Mouse (Mus musculus): ENCODE measurements around the gene Slc34a1. TPM values are rescaled to one million over a fixed set of nuclear protein-coding genes. Genes with fewer than 3 reads are reported as not detected.

Slc34a1 gene
- polyA plus RNA-seq, 1 experiment from 2014 or later = 0.04 TPM

- Histone ChIP-seq H3K9me3 (ENCODE audit: control insufficient read depth) (no peaks in the 10 kb centered on the region), H3K4me2 (replicated peaks; ENCODE audit: low read depth) (peak overlapping the region; percentile 89), H3K4me3 (ENCODE audit: low read depth, low read length) (peak overlapping the region; percentile 63), H3K9ac (ENCODE audit: low read depth, low read length) (peak overlapping the region; percentile 73), H3K27me3 (replicated peaks; ENCODE audit: control insufficient read depth, insufficient read depth, low read length) (no peaks in the 10 kb centered on the region), H3K36me3 (ENCODE audit: control insufficient read depth, insufficient read depth) (peaks cover 5% of the 10 kb centered on the region; the same call in 1 of the 2 replicates), H3K27ac (ENCODE audit: low read depth, low read length) (peak overlapping the region; percentile 95), H3K4me1 (replicated peaks; ENCODE audit: control insufficient read depth, insufficient read depth, low read length) (peaks cover 13% of the 10 kb centered on the region)
- ATAC-seq = no peak
- WGBS = under 1% methylated on average over 66 of the region's 66 CpGs
- peak; percentile 27; the same call in 1 of the 2 replicates for TF ChIP-seq CTCF (IDR thresholded peaks at IDR 0.05; ENCODE audit: low read depth)
Observed at GRCm38 (mm10) chr13:55445361-55446091, 47.5 kb downstream of the Slc34a1 start.

DNA sequence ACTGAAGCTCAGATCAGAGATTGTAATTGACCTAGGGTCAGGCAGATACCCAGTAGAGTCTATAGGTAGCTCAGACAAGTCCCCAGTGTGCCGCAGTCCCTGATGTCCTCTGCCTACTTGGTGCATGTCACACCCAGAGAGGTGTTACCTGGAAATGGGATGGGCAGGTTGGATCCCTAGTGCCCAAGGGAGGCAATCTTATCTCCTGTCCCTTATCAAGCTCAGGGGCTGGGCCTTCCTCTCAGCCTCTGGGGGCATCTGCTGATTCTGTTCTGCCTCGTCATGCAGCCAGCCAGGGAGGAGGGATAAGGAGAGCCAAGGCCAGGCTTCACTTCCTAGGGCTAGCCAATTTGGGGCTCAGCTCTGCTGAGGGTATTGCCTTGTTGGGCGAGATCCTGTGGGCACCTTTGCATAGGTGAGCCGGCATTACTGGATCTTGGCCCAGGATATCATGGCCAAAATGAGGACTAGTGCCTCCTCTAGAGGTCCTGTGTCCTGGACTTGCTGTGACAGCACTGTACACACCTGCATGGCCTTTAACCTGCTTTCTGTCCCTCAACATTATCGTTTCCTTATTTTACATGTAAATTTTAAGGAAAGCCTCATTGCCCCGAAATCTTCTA, 48.6 kb downstream of the Slc34a1 start:
- 48% methylated on average over 6 of the region's 6 CpGs for WGBS
- H3K36me3 ChIP-seq (ENCODE audit: control insufficient read depth, insufficient read depth) = peaks cover 16% of the 10 kb centered on the region
- ATAC-seq = no peak

GRCm38 (mm10) chr13:55447543-55447943, 49.6 kb downstream of the Slc34a1 start:
- TF ChIP-seq CTCF (IDR thresholded peaks at IDR 0.05; ENCODE audit: low read depth) = no peak
- H3K4me3 ChIP-seq (ENCODE audit: low read depth, low read length) = no peak overlapping the region
- 58% methylated on average over 3 of the region's 3 CpGs for WGBS
- peaks cover 13% of the 10 kb centered on the region for H3K4me1 ChIP-seq (replicated peaks; ENCODE audit: control insufficient read depth, insufficient read depth, low read length)
- no peaks in the 10 kb centered on the region for H3K9me3 ChIP-seq (ENCODE audit: control insufficient read depth)
- peaks cover 25% of the 10 kb centered on the region for H3K36me3 ChIP-seq (ENCODE audit: control insufficient read depth, insufficient read depth)
- H3K27ac ChIP-seq (ENCODE audit: low read depth, low read length) = no peak overlapping the region
- no peaks in the 10 kb centered on the region for H3K27me3 ChIP-seq (replicated peaks; ENCODE audit: control insufficient read depth, insufficient read depth, low read length)
- no peak overlapping the region for H3K9ac ChIP-seq (ENCODE audit: low read depth, low read length)
- no peak for ATAC-seq
- no peak overlapping the region for H3K4me2 ChIP-seq (replicated peaks; ENCODE audit: low read depth)

More for the DNA sequence above, 48.6 kb downstream of the Slc34a1 start:
- no peak overlapping the region for H3K27ac ChIP-seq (ENCODE audit: low read depth, low read length)
- H3K9ac ChIP-seq (ENCODE audit: low read depth, low read length) = peak overlapping the region; percentile 73; the same call in 1 of the 2 replicates
- H3K4me1 ChIP-seq (replicated peaks; ENCODE audit: control insufficient read depth, insufficient read depth, low read length) = peaks cover 13% of the 10 kb centered on the region
- H3K27me3 ChIP-seq (replicated peaks; ENCODE audit: control insufficient read depth, insufficient read depth, low read length) = no peaks in the 10 kb centered on the region
- TF ChIP-seq CTCF (IDR thresholded peaks at IDR 0.05; ENCODE audit: low read depth) = no peak
- H3K9me3 ChIP-seq (ENCODE audit: control insufficient read depth) = no peaks in the 10 kb centered on the region
- peak overlapping the region; percentile 89 for H3K4me2 ChIP-seq (replicated peaks; ENCODE audit: low read depth)
- no peak overlapping the region for H3K4me3 ChIP-seq (ENCODE audit: low read depth, low read length)

- 89% methylated on average over 5 of the region's 5 CpGs for WGBS
- no peak for TF ChIP-seq CTCF (IDR thresholded peaks at IDR 0.05; ENCODE audit: low read depth)
- H3K9ac ChIP-seq (ENCODE audit: low read depth, low read length) = no peak overlapping the region
- no peak overlapping the region for H3K4me2 ChIP-seq (replicated peaks; ENCODE audit: low read depth)
- peaks cover 31% of the 10 kb centered on the region for H3K36me3 ChIP-seq (ENCODE audit: control insufficient read depth, insufficient read depth)
- ATAC-seq = no peak
- no peak overlapping the region for H3K4me3 ChIP-seq (ENCODE audit: low read depth, low read length)
- no peaks in the 10 kb centered on the region for H3K27me3 ChIP-seq (replicated peaks; ENCODE audit: control insufficient read depth, insufficient read depth, low read length)
- peaks cover 13% of the 10 kb centered on the region for H3K4me1 ChIP-seq (replicated peaks; ENCODE audit: control insufficient read depth, insufficient read depth, low read length)
- no peak overlapping the region for H3K27ac ChIP-seq (ENCODE audit: low read depth, low read length)
- no peaks in the 10 kb centered on the region for H3K9me3 ChIP-seq (ENCODE audit: control insufficient read depth)
Observed at GRCm38 (mm10) chr13:55448131-55448530, 50.1 kb downstream of the Slc34a1 start.

DNA sequence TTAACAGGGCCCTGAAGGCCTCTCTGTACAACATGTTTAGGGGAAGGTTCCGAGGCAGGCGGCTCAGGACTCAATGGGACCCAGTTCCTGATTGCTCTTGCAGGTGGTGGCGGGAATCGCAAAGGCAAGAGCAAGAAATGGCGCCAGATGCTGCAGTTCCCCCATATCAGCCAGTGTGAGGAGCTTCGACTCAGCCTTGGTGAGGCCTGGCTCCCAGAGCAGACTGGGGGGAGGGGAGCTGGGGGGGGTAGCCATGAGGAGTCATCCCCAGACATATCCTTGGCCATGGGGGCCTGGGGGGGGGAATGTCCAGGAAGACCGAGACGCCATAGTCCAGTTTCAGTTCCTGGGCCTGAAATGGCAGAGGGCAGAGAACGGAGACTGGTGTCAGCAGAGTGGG, 51.2 kb downstream of the Slc34a1 start:
- Histone ChIP-seq H3K9me3 (ENCODE audit: control insufficient read depth) (no peaks in the 10 kb centered on the region), H3K27me3 (replicated peaks; ENCODE audit: control insufficient read depth, insufficient read depth, low read length) (no peaks in the 10 kb centered on the region), H3K4me2 (replicated peaks; ENCODE audit: low read depth) (no peak overlapping the region), H3K4me1 (replicated peaks; ENCODE audit: control insufficient read depth, insufficient read depth, low read length) (peaks cover 13% of the 10 kb centered on the region), H3K27ac (ENCODE audit: low read depth, low read length) (0 out of 2 replicates have a peak overlapping the region, but pooled peaks have one; percentile 15), H3K9ac (ENCODE audit: low read depth, low read length) (no peak overlapping the region), H3K36me3 (ENCODE audit: control insufficient read depth, insufficient read depth) (peaks cover 39% of the 10 kb centered on the region), H3K4me3 (ENCODE audit: low read depth, low read length) (no peak overlapping the region)
- no peak for TF ChIP-seq CTCF (IDR thresholded peaks at IDR 0.05; ENCODE audit: low read depth)
- WGBS = 89% methylated on average over 9 of the region's 9 CpGs
- no peak for ATAC-seq

- TF ChIP-seq CTCF (IDR thresholded peaks at IDR 0.05; ENCODE audit: low read depth) = peak; percentile 27; the same call in 1 of the 2 replicates
- Histone ChIP-seq H3K4me3 (ENCODE audit: low read depth, low read length) (no peak overlapping the region), H3K9me3 (ENCODE audit: control insufficient read depth) (no peaks in the 10 kb centered on the region), H3K9ac (ENCODE audit: low read depth, low read length) (no peak overlapping the region), H3K36me3 (ENCODE audit: control insufficient read depth, insufficient read depth) (peaks cover 44% of the 10 kb centered on the region), H3K27ac (ENCODE audit: low read depth, low read length) (peak overlapping the region; percentile 15; the same call in 1 of the 2 replicates), H3K4me2 (replicated peaks; ENCODE audit: low read depth) (no peak overlapping the region), H3K27me3 (replicated peaks; ENCODE audit: control insufficient read depth, insufficient read depth, low read length) (no peaks in the 10 kb centered on the region), H3K4me1 (replicated peaks; ENCODE audit: control insufficient read depth, insufficient read depth, low read length) (peaks cover 13% of the 10 kb centered on the region)
- 70% methylated on average over 17 of the region's 17 CpGs for WGBS
- no peak for ATAC-seq
Observed at GRCm38 (mm10) chr13:55449679-55450441, 51.9 kb downstream of the Slc34a1 start.

Data from intestine, postnatal 0 days (tissue).